Mouse (Mus musculus) inflammation-experienced regulatory T-cells, adult 6 months (primary cell): ENCODE results near the gene Tcte3. TPM values are rescaled to one million over a fixed set of nuclear protein-coding genes. Genes with fewer than 3 reads are reported as not detected.
"Not testable (repeated sequence)": the region's sequence is repeated elsewhere in the genome, so short reads cannot be mapped to it uniquely, and the experiment has no call there.

Experiments used
- ATAC-seq: one replicate; pipeline ENCODE4 v1.8.0; 2017
- polyA plus RNA-seq, 3 experiments: library from polyadenylated mRNA; unstranded; fragments of 100-300 nt; shearing (Covaris generic); gene quantifications; one replicate each; pipeline ENCODE4 v1.2.1; 2017

Tcte3 gene
- polyA plus RNA-seq, 3 experiments from 2014 or later: 1.2 to 5.4 (median 5.1) TPM

- not testable (repeated sequence) for ATAC-seq
Observed at GRCm38 (mm10) chr17:15025513-15025912, 15.8 kb downstream of the Tcte3 start.

GRCm38 (mm10) chr17:15024502-15025193, 16.6 kb downstream of the Tcte3 start:
- peak; percentile 53 for ATAC-seq

- peak; percentile 66 for ATAC-seq
Observed at GRCm38 (mm10) chr17:15023878-15024492, 17.3 kb downstream of the Tcte3 start.

- not testable (repeated sequence) for ATAC-seq
Observed at GRCm38 (mm10) chr17:15021503-15022220, 19.6 kb downstream of the Tcte3 start.

- peak; percentile 92 for ATAC-seq
Observed at GRCm38 (mm10) chr17:15009706-15010413, 31.4 kb downstream of the Tcte3 start, which contains the start of gene Gm3435. TSS of gene Gm3435 (plus strand) at chr17:15010176.

GRCm38 (mm10) chr17:15009088-15009487, 32.2 kb downstream of the Tcte3 start:
- peak; percentile 70 for ATAC-seq

GRCm38 (mm10) chr17:15000047-15000446, 41.2 kb downstream of the Tcte3 start:
- not testable (repeated sequence) for ATAC-seq

- ATAC-seq: not testable (repeated sequence)
Observed at GRCm38 (mm10) chr17:14994140-14994539, 47.1 kb downstream of the Tcte3 start.

GRCm38 (mm10) chr17:14993139-14993832, 48.0 kb downstream of the Tcte3 start:
- peak; percentile 55 for ATAC-seq

- peak; percentile 60 for ATAC-seq
Observed at GRCm38 (mm10) chr17:14992522-14993138, 48.7 kb downstream of the Tcte3 start.

GRCm38 (mm10) chr17:14990116-14990702, 51.1 kb downstream of the Tcte3 start:
- not testable (repeated sequence) for ATAC-seq

- ATAC-seq: peak; percentile 93
Observed at GRCm38 (mm10) chr17:14978362-14979038, 62.8 kb downstream of the Tcte3 start, which contains the start of the genes 9030025P20Rik and Gm3417. TSS of gene 9030025P20Rik (plus strand) at chr17:14978468. TSS of gene Gm3417 (minus strand) at chr17:14978790.

GRCm38 (mm10) chr17:14977718-14978361, 63.4 kb downstream of the Tcte3 start:
- peak; percentile 73 for ATAC-seq

Other genes with a start within 250 kb of the Tcte3 start
- gene Wdr27, start 98.3 kb downstream of the Tcte3 start, polyA plus RNA-seq: under 1 TPM in 2 of 3 experiments, not detected in 1; 0.72 to 0.99 TPM
- 10 to 100 TPM; 15.3 to 22.6 (median 20.1) TPM for gene 1600012H06Rik, start 98.3 kb downstream of the Tcte3 start, polyA plus RNA-seq
- gene Phf10, start 80.2 kb downstream of the Tcte3 start, polyA plus RNA-seq: 10 to 100 TPM in 1 of 3 experiments, 1 to 10 TPM in 2; 8.9 to 13.4 (median 9.3) TPM
- gene 9030025P20Rik, start 63.0 kb downstream of the Tcte3 start, polyA plus RNA-seq: 10 to 100 TPM; 41.8 to 63.4 (median 58.7) TPM
- gene Gm3417, start 62.7 kb downstream of the Tcte3 start, polyA plus RNA-seq: 1 to 10 TPM in 2 of 3 experiments, not detected in 1; 1.8 to 2.0 TPM
- gene Gm3435, start 31.3 kb downstream of the Tcte3 start, polyA plus RNA-seq: 10 to 100 TPM in 1 of 3 experiments, 1 to 10 TPM in 2; 5.0 to 12.9 (median 8.2) TPM
- gene Ermard, start 280 bp downstream of the Tcte3 start, polyA plus RNA-seq: 100 to 1,000 TPM in 2 of 3 experiments, 10 to 100 TPM in 1; 86.6 to 207 (median 188) TPM
- 1 to 10 TPM in 2 of 3 experiments, under 1 TPM in 1; 0.72 to 3.6 (median 3.2) TPM for gene Gm3448, start within 50 bp of the Tcte3 start, polyA plus RNA-seq